In genomic region chr5:43569720-43570359, GRCm38 (mm10) we compare ENCODE assay signal across 18 mouse cellular contexts. TPM values are rescaled to one million over a fixed set of nuclear protein-coding genes. Genes with fewer than 3 reads are reported as not detected.
DNase-seq lines count a peak whose midpoint lies in the region; ATAC-seq and TF ChIP-seq lines count a peak whose summit lies in the region.
"Had no signal": no experiment of that assay in that cellular context is flagged by ENCODE, and none has a peak within 500 bp of the region (broad histone marks: within the 10 kb centered on the region; RNA-seq: fewer than 3 reads in every experiment).

No protein-coding gene starts in this region.

- H3K4me3 ChIP-seq in intestine, embryonic 14.5 days (ENCODE audit: low read depth, low read length): no peak overlapping the region
- H3K4me3 ChIP-seq in intestine, postnatal 0 days (ENCODE audit: low read depth, low read length): no peak overlapping the region
- no peak overlapping the region for H3K4me3 ChIP-seq in liver, embryonic 15.5 days (replicated peaks)
- no peak overlapping the region for H3K4me3 ChIP-seq in layer of hippocampus, adult 2 months
- H3K4me3 ChIP-seq: forebrain, embryonic 10.5 days; limb, embryonic 15.5 days had no signal

- intact Hi-C loops in heart, postnatal 10 days (cut with DNase I): no loop called here

- H3K4me1 ChIP-seq in intestine, embryonic 14.5 days (replicated peaks; ENCODE audit: control insufficient read depth, insufficient read depth, low read length): peaks cover 7% of the 10 kb centered on the region; the same call in 1 of the 2 replicates
- no peaks in the 10 kb centered on the region for H3K4me1 ChIP-seq in intestine, postnatal 0 days (replicated peaks; ENCODE audit: control insufficient read depth, insufficient read depth, low read length)
- H3K4me1 ChIP-seq in liver, embryonic 15.5 days (replicated peaks): no peaks in the 10 kb centered on the region
- H3K4me1 ChIP-seq: limb, embryonic 15.5 days had no signal

- no peak for DNase-seq in intestine, embryonic 14.5 days (ENCODE audit: low spot score)
- DNase-seq in liver: no peak
- DNase-seq in heart, postnatal 10 days: peak; percentile 35 to 50
- DNase-seq in lung, postnatal 10 days: peak; percentile 56
- no peak for DNase-seq in layer of hippocampus, adult 2 months (ENCODE audit: low spot score in 2 of 2)
- DNase-seq: adrenal gland, postnatal 25 days; cerebellum, adult 8-10 months; gastrocnemius, postnatal 14 days; layer of hippocampus, adult 9-11 months; right cerebral cortex, postnatal 4 days; thymus, adult 2 months had no signal

- H3K27me3 ChIP-seq in intestine, embryonic 14.5 days (replicated peaks; ENCODE audit: control insufficient read depth, insufficient read depth, low read length): no peaks in the 10 kb centered on the region
- no peaks in the 10 kb centered on the region for H3K27me3 ChIP-seq in intestine, postnatal 0 days (replicated peaks; ENCODE audit: control insufficient read depth, insufficient read depth, low read length)
- H3K27me3 ChIP-seq in liver, embryonic 15.5 days: no peaks in the 10 kb centered on the region
- H3K27me3 ChIP-seq: limb, embryonic 15.5 days had no signal

- no peak overlapping the region for H3K27ac ChIP-seq in intestine, embryonic 14.5 days (ENCODE audit: low read depth)
- no peak overlapping the region for H3K27ac ChIP-seq in intestine, postnatal 0 days (ENCODE audit: low read depth, low read length)
- no peak overlapping the region for H3K27ac ChIP-seq in liver, embryonic 15.5 days (replicated peaks)
- no peak overlapping the region for H3K27ac ChIP-seq in layer of hippocampus, adult 2 months
- H3K27ac ChIP-seq: forebrain, embryonic 10.5 days; hindbrain, postnatal 0 days; limb, embryonic 15.5 days had no signal

- H3K4me2 ChIP-seq in intestine, embryonic 14.5 days (ENCODE audit: low read length): no peak overlapping the region
- no peak overlapping the region for H3K4me2 ChIP-seq in intestine, postnatal 0 days (replicated peaks; ENCODE audit: low read depth)
- H3K4me2 ChIP-seq in liver, embryonic 15.5 days: no peak overlapping the region
- H3K4me2 ChIP-seq: limb, embryonic 15.5 days had no signal

- no peaks in the 10 kb centered on the region for H3K9me3 ChIP-seq in intestine, embryonic 14.5 days (ENCODE audit: control insufficient read depth, low read length)
- H3K9me3 ChIP-seq in intestine, postnatal 0 days (ENCODE audit: control insufficient read depth): no peaks in the 10 kb centered on the region
- H3K9me3 ChIP-seq in liver, embryonic 15.5 days (replicated peaks): no peaks in the 10 kb centered on the region
- H3K9me3 ChIP-seq: forebrain, embryonic 10.5 days; G1E; limb, embryonic 15.5 days had no signal

- 38% methylated on average over 3 of the region's 3 CpGs for WGBS in intestine, embryonic 14.5 days
- 31% methylated on average over 3 of the region's 3 CpGs for WGBS in intestine, postnatal 0 days
- 32% methylated on average over 3 of the region's 3 CpGs for WGBS in liver, embryonic 15.5 days (ENCODE audit: insufficient replicate concordance)

- H3K9ac ChIP-seq in intestine, embryonic 14.5 days (ENCODE audit: low read length): no peak overlapping the region
- H3K9ac ChIP-seq in intestine, postnatal 0 days (ENCODE audit: low read depth, low read length): no peak overlapping the region
- no peak overlapping the region for H3K9ac ChIP-seq in liver, embryonic 15.5 days
- H3K9ac ChIP-seq: limb, embryonic 15.5 days had no signal

- H3K36me3 ChIP-seq in intestine, embryonic 14.5 days (ENCODE audit: control insufficient read depth, insufficient read depth, low read length): no peaks in the 10 kb centered on the region
- H3K36me3 ChIP-seq in intestine, postnatal 0 days (ENCODE audit: control insufficient read depth, insufficient read depth): no peaks in the 10 kb centered on the region
- no peaks in the 10 kb centered on the region for H3K36me3 ChIP-seq in liver, embryonic 15.5 days (replicated peaks)
- H3K36me3 ChIP-seq: forebrain, embryonic 10.5 days; G1E; limb, embryonic 15.5 days had no signal

- ATAC-seq in intestine, embryonic 14.5 days (replicated peaks; ENCODE audit: low FRiP score, low TSS enrichment, low read depth): 0 out of 2 replicates have a peak, but pooled peaks have one; percentile 8
- ATAC-seq in intestine, postnatal 0 days: no peak
- ATAC-seq in liver, embryonic 15.5 days (ENCODE audit: insufficient read depth): 0 out of 2 replicates have a peak, but pooled peaks have one; percentile 7
- ATAC-seq: hindbrain, postnatal 0 days had no signal

- TF ChIP-seq CTCF in intestine, postnatal 0 days (IDR thresholded peaks at IDR 0.05; ENCODE audit: low read depth): no peak
- TF ChIP-seq CTCF in layer of hippocampus, adult 2 months (conservative IDR thresholded peaks at IDR 0.05): no peak

RNA-seq across cellular contexts. Expression of gene C1qtnf7, which starts 54.5 kb away (rescaled TPM):
- polyA plus RNA-seq in intestine, embryonic 14.5 days (2014; fragmentation: Nextera tagmentation; extraction: Ambion mirVana): 6.7 and 6.8 TPM in 2 replicates
- 3.8 and 4.3 TPM in 2 replicates for polyA plus RNA-seq in intestine, postnatal 0 days (2015; fragmentation: Nextera tagmentation; extraction: Ambion mirVana)
- 0.96 and 1.0 TPM in 2 replicates for polyA plus RNA-seq in liver, embryonic 15.5 days (2015; fragmentation: Nextera tagmentation; extraction: Ambion mirVana)
- 10 to 100 TPM; 13.2 to 13.9 TPM for total RNA-seq in heart, postnatal 10 days (2021)
- 1 to 10 TPM; 1.1 to 1.2 TPM for total RNA-seq in layer of hippocampus, adult 2 months (2021)
- total RNA-seq: megakaryocyte-erythroid progenitor cell, adult 5-6 weeks had no signal
- polyA plus RNA-seq: G1E had no signal

Comparison
In these comparisons a context has a peak if more than half of its experiments do, and no peak if none do; other contexts are left out.
1. DNase-seq: peak in heart, postnatal 10 days (2 of 2) and lung, postnatal 10 days (single experiment); none in intestine, embryonic 14.5 days (single experiment), liver (single experiment) and layer of hippocampus, adult 2 months (0 of 2).